Mouse (Mus musculus) frontal cortex, postnatal 14 days (tissue): ENCODE data around the gene Duox1.
"Not testable (repeated sequence)": the region's sequence is repeated elsewhere in the genome, so short reads cannot be mapped to it uniquely, and the experiment has no call there.

Experiments used
- DNase-seq, 2 experiments: peaks; one replicate each; pipeline ENCODE4 v3.0.0; 2022; ENCODE audit warnings: low spot score in 2 of 2

Duox1 gene

GRCm38 (mm10) chr2:122374666-122375331, 59.3 kb downstream of the Duox1 start:
- DNase-seq: no peak

- peak; percentile 94 to 95 for DNase-seq
Measured at GRCm38 (mm10) chr2:122375391-122375991, 60.0 kb downstream of the Duox1 start.

DNA sequence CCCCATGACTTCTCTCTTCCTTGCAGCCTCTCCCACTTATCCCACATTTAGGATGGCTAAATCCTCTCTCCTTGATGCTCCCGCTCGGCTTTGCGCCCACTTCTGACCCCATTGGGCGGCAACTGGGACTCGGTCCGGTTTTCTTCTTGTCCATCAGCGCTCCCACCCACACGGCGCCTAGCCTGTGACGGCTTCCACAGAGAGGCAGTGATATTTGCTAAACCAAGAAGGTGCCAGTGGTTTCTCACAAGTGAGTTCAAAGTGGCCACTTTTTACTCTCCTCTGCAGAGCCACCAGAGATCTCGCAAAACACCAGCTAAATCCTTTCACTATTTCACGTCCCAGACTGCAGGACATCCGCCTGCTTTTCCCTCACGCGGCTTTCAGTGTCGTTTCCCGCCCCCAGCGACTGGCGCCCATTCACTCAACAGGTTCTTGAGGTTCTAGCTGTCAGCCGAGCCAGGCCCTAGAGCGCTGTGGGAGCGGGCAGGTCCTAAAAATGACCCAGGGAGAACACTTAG, 60.6 kb downstream of the Duox1 start:
- no peak for DNase-seq

- DNase-seq: peak; percentile 97 to 100
Measured at GRCm38 (mm10) chr2:122377215-122377674, 61.8 kb downstream of the Duox1 start.

GRCm38 (mm10) chr2:122377751-122378246, 62.3 kb downstream of the Duox1 start:
- peak; percentile 77 to 78 for DNase-seq

DNA sequence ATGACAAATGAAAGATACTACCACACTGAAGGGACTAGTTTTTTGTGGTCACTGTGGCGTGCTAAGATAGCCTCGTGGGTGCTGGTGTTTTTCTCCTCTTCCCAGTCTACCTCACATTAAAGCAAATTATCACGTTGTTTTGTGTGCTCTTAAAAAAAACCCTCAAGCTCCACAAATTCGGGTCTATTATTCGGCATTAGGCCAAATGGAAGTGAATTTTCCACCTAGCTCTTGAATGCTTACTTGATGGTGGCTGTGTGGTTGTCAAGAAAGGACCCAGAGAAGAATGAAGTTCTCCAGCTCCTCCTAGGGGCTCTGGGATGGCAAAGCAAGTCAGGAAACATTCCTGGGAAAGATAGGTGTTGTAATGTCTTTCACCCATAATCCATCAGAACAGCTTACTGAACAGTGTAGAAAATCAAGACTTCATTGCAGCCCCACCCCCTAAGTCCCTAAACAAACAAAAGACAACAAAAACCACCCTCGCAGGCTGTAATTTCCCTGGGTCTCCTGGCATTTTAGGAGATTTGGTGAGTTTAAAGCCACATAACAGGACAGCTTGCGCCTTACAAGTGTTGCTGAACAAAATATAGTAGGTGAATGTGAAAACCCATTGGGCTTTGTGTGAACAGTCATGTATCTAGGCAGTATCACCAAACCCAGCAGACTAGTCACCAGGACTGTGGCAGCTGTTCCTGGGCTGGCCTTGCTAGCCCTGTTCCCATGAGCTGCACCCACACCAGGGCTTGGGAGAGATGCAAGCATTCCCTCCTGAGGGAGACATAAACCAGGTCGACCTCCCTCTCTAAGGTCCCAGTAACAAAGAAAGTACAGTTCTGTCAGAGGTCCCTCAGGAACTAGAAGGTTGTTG, 63.2 kb downstream of the Duox1 start:
- DNase-seq: peak in 1 of 2 experiments; percentile 48

GRCm38 (mm10) chr2:122379292-122379650, 63.8 kb downstream of the Duox1 start:
- DNase-seq: no peak

DNA sequence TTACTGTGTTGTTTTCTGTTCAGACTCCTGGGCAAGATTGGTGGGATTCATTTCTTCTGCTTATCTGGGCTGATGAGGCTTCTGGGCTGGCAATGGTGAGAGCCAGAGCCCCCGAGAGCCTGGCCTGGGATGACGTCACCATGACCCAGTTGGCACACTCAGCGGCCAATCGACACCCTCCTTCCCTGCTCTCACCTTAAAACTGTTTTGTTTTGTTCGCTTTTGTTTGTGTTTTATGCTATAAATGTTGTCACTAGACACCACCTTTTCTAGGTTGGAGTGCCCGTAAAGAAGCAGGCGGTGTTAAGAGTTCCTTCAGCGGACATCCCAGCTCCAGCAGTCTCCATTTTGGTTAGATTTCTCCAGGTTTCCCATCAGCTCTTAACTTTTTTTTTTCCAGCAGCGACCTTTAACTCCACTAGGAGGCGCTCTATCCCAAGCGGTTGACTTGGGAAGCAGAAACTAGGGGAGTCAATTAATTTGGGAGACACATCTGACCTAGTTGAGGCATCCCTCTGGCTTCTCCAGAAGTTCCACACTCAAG, 65.4 kb downstream of the Duox1 start:
- peak in 1 of 2 experiments; percentile 53 for DNase-seq

GRCm38 (mm10) chr2:122381329-122382103, 66.0 kb downstream of the Duox1 start:
- DNase-seq: no peak

DNA sequence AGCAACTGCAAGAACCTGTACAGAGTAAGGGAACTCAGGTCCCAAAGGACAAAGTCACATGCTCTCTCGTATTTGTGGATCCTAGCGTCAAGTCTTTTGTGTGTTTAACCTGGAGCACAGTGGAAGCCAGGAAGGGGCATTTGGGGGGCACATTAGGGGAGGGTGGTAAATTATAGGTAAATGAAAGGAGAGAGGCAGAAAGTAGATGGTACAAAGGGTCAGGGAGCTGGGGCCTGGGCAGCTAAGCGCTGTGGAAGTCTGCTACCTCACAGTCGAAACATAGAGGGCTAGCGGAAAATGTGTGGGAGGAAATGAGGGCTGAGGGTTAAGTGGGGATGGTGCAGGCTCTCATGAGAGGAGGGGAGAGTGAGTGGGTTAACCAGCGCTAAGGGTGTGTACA, 66.6 kb downstream of the Duox1 start:
- no peak for DNase-seq

DNA sequence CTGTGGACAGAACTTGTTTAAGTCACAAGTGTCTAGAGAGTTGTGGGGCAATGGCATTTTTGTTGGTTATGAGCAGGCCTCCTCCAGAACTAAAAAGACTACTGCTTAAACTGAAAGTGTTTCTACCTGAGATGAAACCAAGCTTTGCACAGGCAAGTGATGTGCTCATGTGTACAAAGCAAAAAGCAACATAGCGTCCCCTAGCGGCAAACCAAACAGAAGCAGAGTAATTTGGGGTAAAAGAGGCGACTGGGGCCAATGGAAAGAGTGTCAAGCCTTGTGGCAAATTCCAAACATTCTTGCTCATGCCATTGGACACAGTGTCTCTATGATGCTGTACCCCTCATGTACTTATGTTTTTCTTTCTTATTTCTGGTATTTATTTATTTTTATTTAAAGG, 69.6 kb downstream of the Duox1 start:
- DNase-seq: no peak

DNA sequence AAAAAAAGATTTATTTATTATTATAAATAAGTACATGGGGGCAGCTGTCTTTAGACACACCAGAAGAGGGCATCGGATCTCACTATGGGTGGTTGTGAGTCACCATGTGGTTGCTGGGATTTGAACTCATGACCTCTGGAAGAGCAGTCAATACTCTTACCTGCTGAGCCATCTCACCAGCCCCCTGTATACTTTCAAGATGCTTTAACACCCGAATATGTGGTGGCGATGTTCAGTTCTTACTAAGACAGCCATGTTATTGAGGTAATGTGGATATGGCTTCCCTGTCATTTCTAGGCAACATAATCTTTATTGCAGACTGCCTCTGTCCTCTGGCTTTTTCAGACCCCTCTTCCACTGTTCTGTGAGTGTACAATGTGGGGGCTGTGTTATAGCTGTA, 71.7 kb downstream of the Duox1 start:
- DNase-seq: not testable (repeated sequence)

GRCm38 (mm10) chr2:122396150-122396549, 80.7 kb downstream of the Duox1 start:
- DNase-seq: no peak
